Mouse (Mus musculus) small intestine, adult 2 months (tissue): Measurements from ENCODE around the gene Gm20683.

Experiments
- CTCF ChIP-seq: fragments of 200-500 bp; IDR thresholded peaks from 2 replicates; pipeline ENCODE4 v1.5.1; 2012; ENCODE audit warnings: low read depth, mild to moderate bottlenecking, control low read depth, inconsistent platforms, low read length, moderate library complexity, mixed read lengths; ENCODE audit not compliant: insufficient replicate concordance, insufficient read length; ENCODE audit errors: extremely low read depth
- POLR2A ChIP-seq: fragments of 200-500 bp; IDR thresholded peaks from 2 replicates; pipeline ENCODE4 v1.6.1; 2012; ENCODE audit warnings: low read depth, mild to moderate bottlenecking, control low read depth, inconsistent platforms, low read length, moderate library complexity

DNA sequence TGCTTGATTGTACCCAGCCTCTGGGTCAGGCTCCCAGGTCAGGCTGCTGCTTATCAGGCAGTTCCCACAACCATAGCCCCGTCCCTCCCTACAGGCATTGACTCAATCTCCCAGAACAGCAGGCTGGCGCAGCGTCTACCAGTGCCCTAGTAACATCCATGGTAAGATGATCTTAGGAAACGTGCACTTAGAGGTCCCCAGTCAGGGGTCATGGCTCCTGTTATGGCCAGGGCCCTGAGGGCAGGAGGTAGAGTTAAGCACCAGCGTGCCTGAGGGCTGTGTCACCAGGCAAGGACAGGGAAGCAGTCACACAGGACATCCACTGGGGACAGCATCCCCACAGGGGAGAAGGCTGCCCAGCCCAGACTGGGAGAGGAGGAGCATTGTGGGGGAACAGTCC, 40.7 kb upstream of the Gm20683 start:
- TF ChIP-seq POLR2A (no peak), CTCF (no peak)
